Mouse (Mus musculus) hindbrain, embryonic 14.5 days (tissue): ENCODE data around the gene Tmem14c. TPM values are rescaled to one million over a fixed set of nuclear protein-coding genes. Genes with fewer than 3 reads are reported as not detected.

Experiments used
- ATAC-seq: fragments of 200-750 bp; cut with Nextera tagmentation; 2 replicates; pipeline ENCODE4 v1.8.0; 2017; ENCODE audit warnings: moderate number of reproducible peaks, mild to moderate bottlenecking, moderate TSS enrichment, moderate library complexity; ENCODE audit not compliant: low FRiP score
- DNase-seq: peaks from one replicate; pipeline ENCODE4 v3.0.0-alpha.2; 2015; ENCODE audit warnings: low spot score
- H3K27ac ChIP-seq: fragments of 300-500 bp; sonication (generic); 2 replicates; pipeline ENCODE4 v1.5.1; 2014; ENCODE audit warnings: mild to moderate bottlenecking, moderate library complexity
- H3K27me3 ChIP-seq: fragments of 300-500 bp; sonication (generic); 2 replicates; pipeline ENCODE4 v1.6.1; 2014; ENCODE audit warnings: mild to moderate bottlenecking, low read length, mixed read lengths; ENCODE audit not compliant: control insufficient read depth, insufficient read depth
- H3K36me3 ChIP-seq: fragments of 300-500 bp; sonication (generic); replicated peaks from 2 replicates; pipeline ENCODE4 v1.6.1; 2014; ENCODE audit not compliant: control insufficient read depth, insufficient read depth
- H3K4me1 ChIP-seq: fragments of 300-500 bp; sonication (generic); replicated peaks from 2 replicates; pipeline ENCODE4 v1.6.1; 2014; ENCODE audit warnings: antibody characterized with exemption, low read length, mixed read lengths; ENCODE audit not compliant: control insufficient read depth, insufficient read depth
- H3K4me2 ChIP-seq: fragments of 300-500 bp; sonication (generic); replicated peaks from 2 replicates; pipeline ENCODE4 v1.6.1; 2014; ENCODE audit warnings: mild to moderate bottlenecking, moderate library complexity
- H3K4me3 ChIP-seq: fragments of 300-500 bp; sonication (generic); replicated peaks from 2 replicates; pipeline ENCODE4 v1.5.1; 2014; ENCODE audit warnings: mild to moderate bottlenecking, low read length
- H3K9ac ChIP-seq: fragments of 300-500 bp; sonication (generic); 2 replicates; pipeline ENCODE4 v1.6.1; 2014
- H3K9me3 ChIP-seq: fragments of 300-500 bp; sonication (generic); 2 replicates; pipeline ENCODE4 v1.6.1; 2016; ENCODE audit warnings: low read length; ENCODE audit not compliant: control insufficient read depth
- WGBS: fragments of 180-500 bp; shearing (Covaris S2); extraction: QIAGEN DNeasy Blood & Tissue Kit; methylation state at CpG from one replicate; pipeline ENCODE4 v1.1.7; 2014; 5-methylcytosine and 5-hydroxymethylcytosine counted together
- polyA plus RNA-seq: library from polyadenylated mRNA; unstranded; fragments of >200 nt; fragmentation: Nextera tagmentation; extraction: Ambion mirVana; gene quantifications from 2 replicates; pipeline ENCODE4 v1.2.1, GENCODE M21; 2014

Tmem14c gene
- polyA plus RNA-seq, 1 experiment from 2014 or later = 147 TPM

DNA sequence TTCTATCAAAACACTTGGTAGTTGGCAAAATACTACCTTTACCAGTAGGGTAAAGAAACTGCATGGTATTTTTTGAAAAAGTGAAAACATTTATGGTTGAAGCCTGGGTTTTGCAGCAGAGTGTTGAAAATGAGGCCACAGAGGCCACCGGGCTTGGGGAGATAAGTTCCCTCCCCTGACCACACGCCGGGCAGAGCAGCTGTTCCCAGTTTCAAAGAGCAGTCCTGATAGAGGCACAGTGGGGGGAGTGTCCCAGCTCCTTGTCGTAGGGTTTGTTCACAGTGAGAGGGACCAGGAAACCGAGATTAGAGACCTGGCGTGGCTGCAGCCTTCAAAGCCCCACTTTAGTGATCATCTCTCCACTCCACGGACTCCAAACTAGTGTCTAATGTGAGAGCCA lies 4.4 kb downstream of the Tmem14c start:
- WGBS = 74% methylated on average over 7 of the region's 7 CpGs
- H3K36me3 ChIP-seq = peaks cover 14% of the 10 kb centered on the region
- no peak overlapping the region for H3K4me2 ChIP-seq
- H3K4me3 ChIP-seq = no peak overlapping the region
- no peak overlapping the region for H3K27ac ChIP-seq
- no peak for ATAC-seq
- H3K4me1 ChIP-seq = peaks cover 14% of the 10 kb centered on the region
- H3K27me3 ChIP-seq = no peaks in the 10 kb centered on the region
- DNase-seq = no peak
- H3K9me3 ChIP-seq = no peaks in the 10 kb centered on the region
- no peak overlapping the region for H3K9ac ChIP-seq

DNA sequence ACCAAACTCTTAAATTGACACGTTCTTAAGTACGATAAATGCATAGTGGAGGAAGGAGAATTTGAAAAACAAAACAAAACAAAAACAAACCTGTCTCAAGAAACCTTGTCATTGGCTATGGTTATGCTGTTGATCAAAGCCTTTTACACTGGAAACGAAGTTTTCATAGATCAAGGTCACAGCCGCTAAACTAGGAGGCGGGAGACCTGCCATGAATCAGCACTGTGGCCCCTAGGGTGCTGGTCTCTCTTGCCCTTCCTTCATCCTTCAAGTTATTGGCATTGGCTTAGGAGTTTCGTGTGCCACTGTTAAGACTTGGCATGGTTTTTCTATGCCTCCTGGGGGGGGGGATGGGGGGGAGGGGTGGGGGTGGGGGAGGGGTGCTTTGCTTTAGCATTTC lies 5.5 kb downstream of the Tmem14c start:
- WGBS = 90% methylated on average over 6 of the region's 6 CpGs
- ATAC-seq = no peak
- Histone ChIP-seq H3K27ac (no peak overlapping the region), H3K9me3 (no peaks in the 10 kb centered on the region), H3K36me3 (peaks cover 14% of the 10 kb centered on the region), H3K4me2 (no peak overlapping the region), H3K9ac (no peak overlapping the region), H3K27me3 (no peaks in the 10 kb centered on the region), H3K4me1 (peaks cover 11% of the 10 kb centered on the region), H3K4me3 (no peak overlapping the region)
- DNase-seq = no peak

DNA sequence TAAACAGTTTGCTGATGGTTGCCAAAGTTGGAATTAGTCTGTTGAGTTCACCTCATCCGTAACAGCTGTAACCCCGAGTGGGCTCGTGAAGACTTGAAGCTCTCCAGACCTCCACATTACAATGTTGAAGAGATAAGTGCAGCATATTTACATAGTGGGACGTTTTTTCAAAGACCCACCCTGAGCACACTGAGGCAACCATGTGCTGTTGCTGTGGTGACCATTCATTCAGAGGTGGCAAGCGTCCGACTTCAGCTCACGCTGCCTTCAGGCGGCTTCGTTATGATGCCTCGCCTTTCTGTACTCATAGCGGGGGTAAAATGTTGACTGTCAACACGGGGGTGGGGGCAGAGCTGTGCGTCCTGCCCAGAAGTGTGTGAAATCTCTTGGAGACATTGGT lies 6.0 kb downstream of the Tmem14c start:
- no peak overlapping the region for H3K9ac ChIP-seq
- 87% methylated on average over 13 of the region's 13 CpGs for WGBS
- no peak overlapping the region for H3K27ac ChIP-seq
- ATAC-seq = no peak
- no peaks in the 10 kb centered on the region for H3K27me3 ChIP-seq
- H3K4me1 ChIP-seq = peaks cover 7% of the 10 kb centered on the region
- no peak overlapping the region for H3K4me3 ChIP-seq
- H3K9me3 ChIP-seq = no peaks in the 10 kb centered on the region
- DNase-seq = no peak
- peaks cover 14% of the 10 kb centered on the region for H3K36me3 ChIP-seq
- no peak overlapping the region for H3K4me2 ChIP-seq

DNA sequence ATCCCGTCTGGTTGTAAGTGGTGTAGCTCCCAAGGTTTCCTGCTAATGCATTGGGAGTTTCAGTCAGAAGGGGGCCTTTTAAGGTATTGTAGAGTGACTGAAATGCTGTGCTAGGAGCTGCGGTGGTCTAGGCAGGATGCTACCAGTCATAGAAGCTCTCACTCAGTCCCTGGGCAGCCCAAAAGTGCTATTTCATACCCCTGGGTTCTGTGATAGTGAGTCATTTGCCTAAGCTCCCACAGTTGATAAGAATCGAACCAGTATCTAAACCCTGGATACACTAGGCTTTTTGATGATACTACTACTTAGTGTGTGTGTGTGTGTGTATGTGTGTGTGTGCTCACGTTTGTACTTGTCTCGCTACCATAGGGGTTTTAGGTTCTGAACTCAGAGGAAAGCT lies 14.0 kb downstream of the Tmem14c start:
- H3K9ac ChIP-seq = no peak overlapping the region
- no peak overlapping the region for H3K4me2 ChIP-seq
- H3K36me3 ChIP-seq = no peaks in the 10 kb centered on the region
- no peak overlapping the region for H3K27ac ChIP-seq
- no peaks in the 10 kb centered on the region for H3K27me3 ChIP-seq
- DNase-seq (no peak), ATAC-seq (no peak)
- 85% methylated on average over 5 of the region's 5 CpGs for WGBS
- H3K4me3 ChIP-seq = no peak overlapping the region
- H3K4me1 ChIP-seq = no peaks in the 10 kb centered on the region
- H3K9me3 ChIP-seq = no peaks in the 10 kb centered on the region

DNA sequence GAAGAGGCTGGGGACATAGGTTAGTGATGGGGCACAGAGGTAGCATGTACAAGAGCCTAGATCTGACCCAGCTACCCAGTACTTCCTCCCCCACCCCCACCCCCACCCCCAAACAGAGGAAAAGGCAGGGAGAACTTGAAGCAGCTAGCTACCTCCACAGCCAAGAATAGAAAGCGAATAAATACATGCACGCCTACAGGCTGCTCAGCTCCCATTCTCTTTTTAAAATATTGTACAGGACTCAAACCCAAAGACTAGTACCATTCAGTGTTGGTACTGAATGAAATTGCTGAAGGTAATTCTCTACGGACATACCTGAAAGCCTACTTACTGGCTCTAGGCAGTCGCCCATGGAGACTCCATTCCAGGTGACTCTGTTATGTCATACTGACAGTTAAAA lies 26.4 kb downstream of the Tmem14c start:
- Histone ChIP-seq H3K9me3 (no peaks in the 10 kb centered on the region), H3K4me2 (no peak overlapping the region), H3K27ac (no peak overlapping the region), H3K4me3 (no peak overlapping the region), H3K27me3 (no peaks in the 10 kb centered on the region), H3K36me3 (no peaks in the 10 kb centered on the region), H3K4me1 (no peaks in the 10 kb centered on the region), H3K9ac (no peak overlapping the region)
- DNase-seq (no peak), ATAC-seq (no peak)
- WGBS = 94% methylated on average over 4 of the region's 4 CpGs

DNA sequence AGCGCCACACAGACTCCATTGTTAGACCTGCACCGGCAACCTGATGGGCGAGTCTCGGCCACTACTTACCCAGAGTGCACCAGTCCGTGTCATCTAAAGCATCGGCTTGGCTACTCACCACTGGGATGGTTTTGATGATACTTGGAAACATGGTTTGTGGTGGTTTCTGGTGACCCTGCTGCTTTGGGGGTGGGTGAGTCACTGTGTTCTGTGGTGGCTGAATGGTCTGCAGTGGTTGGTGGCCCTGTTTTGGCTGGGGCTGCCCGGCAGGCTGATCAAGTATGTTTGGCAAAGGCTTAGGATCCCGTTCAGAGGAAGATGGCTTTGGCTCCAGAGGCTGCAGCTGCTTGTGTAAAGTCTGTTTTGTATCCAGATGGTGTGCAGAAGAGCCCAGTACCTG lies 29.8 kb downstream of the Tmem14c start:
- no peak overlapping the region for H3K4me3 ChIP-seq
- no peak for DNase-seq
- H3K9me3 ChIP-seq = no peaks in the 10 kb centered on the region
- H3K27ac ChIP-seq = no peak overlapping the region
- H3K4me1 ChIP-seq = no peaks in the 10 kb centered on the region
- 96% methylated on average over 8 of the region's 8 CpGs for whole genome bisulfite sequencing
- H3K27me3 ChIP-seq = no peaks in the 10 kb centered on the region
- no peak for ATAC-seq
- H3K36me3 ChIP-seq = no peaks in the 10 kb centered on the region
- H3K9ac ChIP-seq = no peak overlapping the region
- H3K4me2 ChIP-seq = no peak overlapping the region

DNA sequence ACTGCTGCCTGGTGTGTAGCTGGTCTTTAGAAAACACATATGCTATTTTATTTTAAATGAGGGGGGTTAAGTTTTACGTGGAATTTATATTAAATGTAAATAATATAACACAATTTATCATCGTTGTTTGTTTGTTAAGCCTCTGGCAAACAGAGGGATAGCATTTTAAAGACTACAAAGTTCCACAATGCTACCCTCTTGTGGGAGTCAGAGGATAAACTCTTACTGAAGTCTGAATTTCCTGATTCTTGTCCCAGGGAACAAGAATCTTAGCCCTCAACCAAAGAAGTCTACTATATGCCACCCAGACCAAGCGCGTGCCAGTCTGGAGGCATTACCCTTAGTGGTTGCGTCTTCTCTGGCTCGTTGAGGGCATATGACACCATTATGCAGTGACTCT lies 31.2 kb downstream of the Tmem14c start:
- WGBS = 86% methylated on average over 6 of the region's 6 CpGs
- DNase-seq = no peak
- no peak overlapping the region for H3K9ac ChIP-seq
- no peak overlapping the region for H3K27ac ChIP-seq
- no peaks in the 10 kb centered on the region for H3K9me3 ChIP-seq
- H3K36me3 ChIP-seq = no peaks in the 10 kb centered on the region
- H3K4me1 ChIP-seq = no peaks in the 10 kb centered on the region
- H3K27me3 ChIP-seq = no peaks in the 10 kb centered on the region
- no peak overlapping the region for H3K4me2 ChIP-seq
- H3K4me3 ChIP-seq = no peak overlapping the region
- ATAC-seq = no peak

DNA sequence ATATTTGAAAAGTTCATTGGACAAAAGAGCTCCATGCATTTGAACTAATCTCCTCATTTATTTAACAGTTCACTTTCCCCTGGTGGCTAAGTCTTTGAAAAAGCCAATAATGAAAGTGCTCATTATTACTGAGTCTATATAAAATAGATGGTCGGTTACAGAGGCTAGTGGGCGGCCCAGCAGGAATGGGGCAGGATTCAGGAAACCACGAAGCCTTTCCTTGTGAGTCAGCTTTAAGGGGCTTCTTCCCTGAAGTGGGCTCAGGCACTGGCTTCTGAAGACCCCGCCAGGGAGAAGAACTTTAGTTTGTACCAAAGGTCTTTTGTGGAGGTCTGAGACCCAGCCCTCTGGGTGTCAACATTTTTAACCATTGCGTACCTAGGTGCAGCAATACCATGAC lies 35.9 kb downstream of the Tmem14c start:
- H3K9me3 ChIP-seq = no peaks in the 10 kb centered on the region
- 76% methylated on average over 5 of the region's 5 CpGs for WGBS
- no peaks in the 10 kb centered on the region for H3K27me3 ChIP-seq
- no peaks in the 10 kb centered on the region for H3K36me3 ChIP-seq
- no peak overlapping the region for H3K9ac ChIP-seq
- ATAC-seq = no peak
- DNase-seq = no peak
- H3K27ac ChIP-seq = no peak overlapping the region
- H3K4me2 ChIP-seq = no peak overlapping the region
- H3K4me1 ChIP-seq = no peaks in the 10 kb centered on the region
- H3K4me3 ChIP-seq = no peak overlapping the region

DNA sequence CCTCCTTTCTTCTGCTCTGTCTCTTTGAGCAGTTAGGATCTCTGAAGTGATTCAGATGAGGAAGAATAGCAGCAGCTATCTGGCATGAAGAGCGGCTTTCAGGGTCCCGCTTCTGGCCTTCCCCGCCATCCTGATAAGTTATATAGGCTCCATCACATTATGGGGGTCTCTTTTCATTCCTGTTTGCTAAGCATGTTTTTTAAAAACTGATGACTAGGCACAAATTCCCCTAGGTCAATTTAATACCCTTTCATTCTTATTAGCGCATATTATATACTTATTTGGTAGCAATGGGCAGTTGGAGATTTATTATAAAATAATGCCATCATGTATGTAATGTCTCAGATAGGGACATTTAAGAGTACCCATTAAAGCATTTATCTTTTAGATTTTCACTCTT lies 51.5 kb downstream of the Tmem14c start:
- no peaks in the 10 kb centered on the region for H3K27me3 ChIP-seq
- H3K4me3 ChIP-seq = no peak overlapping the region
- H3K4me2 ChIP-seq = no peak overlapping the region
- H3K9me3 ChIP-seq = no peaks in the 10 kb centered on the region
- WGBS = 94% methylated on average over 4 of the region's 4 CpGs
- no peaks in the 10 kb centered on the region for H3K4me1 ChIP-seq
- no peaks in the 10 kb centered on the region for H3K36me3 ChIP-seq
- no peak for DNase-seq
- H3K27ac ChIP-seq = no peak overlapping the region
- no peak for ATAC-seq
- no peak overlapping the region for H3K9ac ChIP-seq

DNA sequence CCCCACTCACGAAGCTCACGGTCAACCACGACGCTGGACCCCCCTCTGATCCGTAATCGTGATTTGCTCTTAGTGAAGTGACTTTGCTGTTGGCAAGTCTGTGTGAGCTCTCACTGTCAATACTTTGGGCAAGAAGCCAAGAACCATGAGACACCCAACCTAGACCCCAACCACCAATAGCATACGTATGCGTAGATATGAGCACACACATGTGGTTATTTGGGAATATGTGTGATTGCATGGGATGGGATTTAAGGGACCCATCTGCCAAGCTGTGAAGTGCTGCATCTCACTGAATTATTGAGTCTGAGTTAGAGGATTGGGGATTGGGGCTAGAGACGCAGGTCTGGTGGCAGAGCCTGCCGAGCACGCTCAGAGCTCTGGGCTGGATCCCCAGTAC lies 55.5 kb downstream of the Tmem14c start:
- ATAC-seq = no peak
- H3K4me2 ChIP-seq = no peak overlapping the region
- H3K27me3 ChIP-seq = no peaks in the 10 kb centered on the region
- no peaks in the 10 kb centered on the region for H3K9me3 ChIP-seq
- H3K27ac ChIP-seq = no peak overlapping the region
- 90% methylated on average over 11 of the region's 11 CpGs for whole genome bisulfite sequencing
- no peak overlapping the region for H3K9ac ChIP-seq
- no peak for DNase-seq
- no peaks in the 10 kb centered on the region for H3K4me1 ChIP-seq
- H3K36me3 ChIP-seq = no peaks in the 10 kb centered on the region
- H3K4me3 ChIP-seq = no peak overlapping the region
